Mouse (Mus musculus) kidney, adult 18-20 months (tissue): Measurements from ENCODE around the gene Rdh16f2.
"Not testable (repeated sequence)": the region's sequence is repeated elsewhere in the genome, so short reads cannot be mapped to it uniquely, and the experiment has no call there.

Experiments
- DNase-seq: peaks from one replicate; pipeline ENCODE4 v3.0.0; 2021

Rdh16f2 gene

GRCm38 (mm10) chr10:127866232-127866631, at the start of gene Rdh16f2:
Gene Rdh16f2, plus strand, starts transcription at chr10:127866474.
- DNase-seq: peak; percentile 56

GRCm38 (mm10) chr10:127817268-127817910, 48.9 kb upstream of the Rdh16f2 start:
- DNase-seq: not testable (repeated sequence)

DNA sequence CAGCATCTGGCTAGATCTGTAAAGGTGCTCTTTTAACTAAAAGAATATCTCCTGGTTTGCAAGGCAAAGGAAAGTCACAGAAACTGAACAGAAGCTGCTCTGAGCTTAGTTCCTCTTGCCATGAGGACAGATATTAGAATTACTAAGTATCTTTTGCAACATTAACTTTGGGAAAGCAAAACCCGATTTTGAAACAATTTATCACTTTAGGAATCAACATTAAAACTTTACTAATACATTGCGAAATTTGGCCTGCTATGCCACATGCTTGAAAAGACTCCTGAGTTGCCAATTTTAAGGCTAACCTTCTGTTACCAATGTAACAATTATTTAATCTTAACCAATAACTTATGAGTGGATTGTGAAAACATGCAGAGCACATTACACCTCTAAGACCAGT, 44.5 kb upstream of the Rdh16f2 start:
- DNase-seq: not testable (repeated sequence)

GRCm38 (mm10) chr10:127825386-127825785, 40.9 kb upstream of the Rdh16f2 start:
- no peak for DNase-seq

- no peak for DNase-seq
These were observed 37.2 kb upstream of the Rdh16f2 start for GRCm38 (mm10) chr10:127829121-127829520.

DNA sequence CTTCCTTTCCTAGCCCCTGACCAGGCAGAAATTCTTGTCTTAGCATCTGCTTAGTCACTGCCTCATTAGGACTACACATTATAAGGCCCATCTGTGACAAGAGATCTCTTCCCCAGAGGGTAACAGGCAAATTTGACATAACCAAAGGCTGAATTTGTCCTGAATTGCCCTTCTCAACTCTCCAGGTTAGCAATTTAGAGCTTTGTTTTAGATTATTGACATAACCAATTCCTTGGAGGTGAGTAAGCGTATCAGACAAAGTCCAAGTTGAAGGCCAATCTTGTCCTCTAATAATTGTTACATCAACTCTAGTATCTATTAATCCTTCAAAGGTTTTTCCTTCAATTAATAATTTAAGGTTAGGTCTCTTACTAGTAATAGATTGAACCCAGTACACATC, 32.1 kb upstream of the Rdh16f2 start:
- not testable (repeated sequence) for DNase-seq

GRCm38 (mm10) chr10:127835292-127835691, 31.0 kb upstream of the Rdh16f2 start:
- DNase-seq: peak; percentile 47

DNA sequence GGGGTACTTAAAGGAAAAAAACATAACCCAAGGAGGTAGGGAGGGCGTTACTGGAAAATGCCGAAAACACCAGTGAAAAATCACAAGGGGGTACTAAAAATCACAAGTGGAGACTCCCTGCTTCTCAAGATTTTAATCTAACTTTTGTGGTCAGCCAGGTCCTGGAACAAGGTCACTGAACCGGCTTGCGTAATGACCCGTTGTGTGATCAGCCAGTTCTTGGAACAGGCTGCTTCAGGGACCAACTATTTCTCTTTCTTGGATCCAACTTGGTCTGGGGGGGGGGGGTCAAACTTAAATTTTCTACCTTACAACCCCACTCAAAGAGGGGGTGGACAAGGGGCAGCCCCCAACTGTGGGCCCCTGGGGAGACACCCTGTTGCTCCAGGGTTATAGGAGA, 28.5 kb upstream of the Rdh16f2 start:
- peak; percentile 62 for DNase-seq

DNA sequence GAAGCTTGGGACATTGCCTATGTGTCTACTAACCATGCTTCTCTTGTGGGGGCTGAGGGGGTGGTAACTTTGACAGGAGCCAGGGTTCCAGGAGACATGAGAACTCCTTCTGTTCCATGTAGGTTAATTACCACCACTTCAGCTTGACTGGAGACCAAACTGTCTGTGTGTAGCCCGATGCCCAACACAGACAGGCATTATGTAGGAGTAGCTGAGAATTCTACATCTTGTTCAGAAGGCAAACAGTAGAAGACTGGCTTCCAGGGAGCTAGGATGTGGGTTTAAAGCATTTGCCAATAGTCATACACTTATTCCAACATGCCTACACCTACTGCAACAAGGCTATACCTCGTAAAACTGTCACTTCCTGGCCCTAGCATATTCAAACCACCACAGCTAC, 27.7 kb upstream of the Rdh16f2 start:
- DNase-seq: no peak

GRCm38 (mm10) chr10:127840776-127841175, 25.5 kb upstream of the Rdh16f2 start:
- no peak for DNase-seq

- DNase-seq: not testable (repeated sequence)
These were observed 20.3 kb upstream of the Rdh16f2 start for GRCm38 (mm10) chr10:127845945-127846344.

GRCm38 (mm10) chr10:127848089-127848488, 18.2 kb upstream of the Rdh16f2 start:
- DNase-seq: peak; percentile 82

DNA sequence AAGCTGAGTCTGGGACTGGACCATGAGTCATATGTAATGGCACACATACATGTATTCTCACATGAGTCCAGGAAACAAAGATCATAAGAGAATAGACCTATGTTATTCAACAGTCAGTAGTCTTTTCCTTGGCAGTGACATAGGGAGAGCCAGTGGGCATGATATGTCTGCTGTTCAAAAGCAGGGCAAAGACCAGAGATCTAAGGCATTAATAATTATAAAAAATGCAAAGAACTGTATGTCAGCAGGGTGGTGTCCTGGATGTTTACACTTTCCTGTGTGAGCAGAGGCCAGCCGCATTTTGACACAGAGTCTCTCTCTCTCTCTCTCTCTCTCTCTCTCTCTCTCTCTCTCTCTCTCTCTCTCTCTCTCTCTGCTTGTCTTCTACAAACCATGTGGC, 16.6 kb upstream of the Rdh16f2 start, which contains the start of gene Rdh19:
TSS of gene Rdh19 (plus strand) at position 301 of the 400 bp plus-strand sequence.
- no peak for DNase-seq

GRCm38 (mm10) chr10:127856376-127856775, 9.9 kb upstream of the Rdh16f2 start:
- no peak for DNase-seq

- peak; percentile 76 for DNase-seq
These were observed 1.3 kb upstream of the Rdh16f2 start for GRCm38 (mm10) chr10:127864931-127865330.

DNA sequence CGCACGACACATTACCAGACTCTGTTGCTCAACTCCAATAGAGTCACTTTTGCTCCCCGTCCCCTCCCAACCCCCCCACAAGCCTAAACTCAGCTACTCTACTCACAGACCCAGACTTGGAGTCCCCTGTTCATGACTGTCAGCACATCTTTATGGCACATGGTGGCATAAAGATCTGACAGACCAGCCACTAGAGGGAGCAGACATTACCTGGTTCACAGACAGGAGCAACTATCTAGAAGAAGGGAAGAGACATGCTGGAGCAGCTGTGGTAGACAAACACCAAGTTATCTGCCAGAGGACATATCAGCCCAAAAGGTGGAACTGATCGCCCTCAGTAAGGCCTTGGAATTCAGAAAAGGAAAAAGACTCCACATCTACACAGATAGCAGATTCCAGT, 6.2 kb downstream of the Rdh16f2 start:
- peak; percentile 42 for DNase-seq

- DNase-seq: peak; percentile 80
These were observed 11.4 kb downstream of the Rdh16f2 start for GRCm38 (mm10) chr10:127877681-127878080.

GRCm38 (mm10) chr10:127878262-127879057, 12.2 kb downstream of the Rdh16f2 start:
- DNase-seq: no peak

DNA sequence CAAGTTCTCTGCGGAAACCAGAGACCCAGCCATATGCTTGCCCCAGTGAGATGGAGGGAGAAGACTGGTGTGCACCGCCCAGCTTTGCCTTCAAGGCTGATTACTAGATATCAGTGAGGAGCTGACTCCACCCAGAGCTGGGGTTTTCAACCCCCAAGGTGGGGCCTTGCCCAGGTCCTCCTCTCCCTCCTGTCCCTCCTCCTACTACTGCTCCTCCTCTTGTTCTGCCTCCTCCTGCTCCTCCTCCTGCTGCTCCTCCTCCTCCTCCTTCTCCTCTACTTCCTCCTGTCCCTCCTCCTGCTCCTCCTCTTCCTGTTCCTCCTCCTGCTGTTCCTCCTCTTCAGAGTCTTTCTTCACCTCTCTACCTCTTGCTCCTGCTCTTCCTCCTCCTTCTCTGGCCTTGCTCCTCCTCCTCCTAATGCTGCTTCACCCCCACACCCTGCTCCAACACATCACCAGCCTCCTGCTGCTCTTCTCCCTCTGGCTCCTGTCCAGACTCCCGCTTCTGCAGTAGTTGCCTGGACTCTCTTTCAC, 12.9 kb downstream of the Rdh16f2 start:
- DNase-seq: peak; percentile 55

GRCm38 (mm10) chr10:127881041-127881440, 14.8 kb downstream of the Rdh16f2 start:
- DNase-seq: no peak

DNA sequence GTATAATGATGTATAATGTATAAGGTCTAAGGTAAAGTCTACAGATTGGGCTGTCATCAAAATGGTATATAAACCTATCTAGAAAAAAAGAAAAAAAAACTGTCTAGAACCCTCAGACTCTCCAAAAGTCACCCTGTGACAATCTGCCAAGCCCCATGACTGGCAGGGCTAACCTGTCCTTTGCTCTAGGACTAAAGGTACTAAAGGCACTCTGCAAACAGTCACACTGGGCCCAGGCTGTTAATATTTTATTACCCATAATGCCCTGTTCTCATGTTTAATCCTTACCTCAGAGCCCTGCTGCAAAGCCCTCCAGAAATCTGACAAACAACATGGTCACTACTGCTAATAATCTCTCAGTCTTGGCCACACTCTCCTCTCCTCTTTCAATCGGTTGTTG, 20.3 kb downstream of the Rdh16f2 start:
- peak; percentile 68 for DNase-seq

DNA sequence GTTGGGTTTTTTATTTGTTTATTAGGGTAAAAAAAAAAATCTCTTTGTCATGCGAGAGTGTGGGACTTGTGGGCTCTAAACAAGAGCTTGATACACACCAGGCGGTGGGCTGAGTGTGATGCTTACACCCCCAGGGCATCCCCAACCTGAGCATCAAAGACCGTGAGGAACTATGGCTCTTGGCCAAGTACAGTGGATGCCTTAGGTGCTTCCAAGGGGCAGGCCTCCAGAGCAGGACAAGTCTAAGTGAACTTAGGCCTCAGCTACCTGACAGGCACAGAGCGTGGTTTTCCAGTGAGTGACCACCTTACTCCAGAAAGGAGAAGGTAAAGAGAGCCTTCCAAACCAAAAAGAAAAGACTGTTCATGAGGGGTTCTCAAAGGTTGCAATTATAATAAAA, 20.7 kb downstream of the Rdh16f2 start:
- peak; percentile 51 for DNase-seq

DNA sequence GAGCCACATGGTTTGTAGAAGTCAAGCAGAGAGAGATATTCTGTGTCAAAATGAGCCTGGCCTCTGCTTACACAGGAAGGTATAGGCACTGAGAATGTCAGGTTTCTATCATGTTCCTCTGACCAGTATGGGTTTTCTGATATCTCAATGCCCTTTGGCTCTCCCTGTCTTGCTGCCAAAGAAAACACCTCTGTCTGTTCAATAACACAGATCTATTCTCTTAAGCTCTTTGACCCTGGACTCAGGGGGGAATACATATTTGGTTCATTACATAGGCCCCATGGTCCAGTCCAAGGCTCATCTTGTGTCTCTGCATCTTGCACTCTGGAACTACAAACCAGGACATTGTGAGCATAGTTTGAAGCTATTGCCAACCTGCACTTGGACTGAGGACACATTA, 22.3 kb downstream of the Rdh16f2 start, which contains the start of gene Rdh7:
TSS of gene Rdh7 (minus strand) at position 213 of the 400 bp plus-strand sequence.
- no peak for DNase-seq

- no peak for DNase-seq
These were observed 25.2 kb downstream of the Rdh16f2 start for GRCm38 (mm10) chr10:127891481-127891880.
